Mouse (Mus musculus) naive thymus-derived CD4-positive, alpha-beta T cell, adult 2 months (primary cell): ENCODE results near the gene Brwd1.
"Not testable (repeated sequence)": the region's sequence is repeated elsewhere in the genome, so short reads cannot be mapped to it uniquely, and the experiment has no call there.

Experiments
- DNase-seq: peaks from one replicate; pipeline ENCODE4 v3.0.0-alpha.2; 2011; ENCODE audit warnings: low read depth

The Brwd1 gene

GRCm38 (mm10) chr16:96080524-96080923, 1.8 kb downstream of the Brwd1 start:
- DNase-seq: no peak

DNA sequence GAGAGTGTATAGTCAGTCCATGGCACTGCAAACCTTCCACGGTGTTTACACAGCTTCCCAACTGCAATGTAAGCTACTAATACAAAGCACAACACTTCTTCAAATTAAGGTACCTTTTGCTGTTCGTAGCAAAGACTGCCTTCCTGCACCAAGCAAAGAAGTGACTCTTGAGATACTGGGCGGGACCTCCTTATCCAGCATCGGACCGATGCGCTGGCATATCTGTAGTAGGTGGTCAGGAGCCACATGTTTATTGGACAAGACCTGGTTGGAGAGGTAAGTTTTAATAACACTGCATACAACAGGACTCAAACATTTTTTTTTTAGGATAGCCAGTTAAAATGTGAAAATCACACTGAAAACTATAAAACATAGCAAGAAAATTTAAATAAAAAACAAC, 14.0 kb downstream of the Brwd1 start:
- no peak for DNase-seq

GRCm38 (mm10) chr16:96066174-96066573, 16.2 kb downstream of the Brwd1 start:
- DNase-seq: no peak

DNA sequence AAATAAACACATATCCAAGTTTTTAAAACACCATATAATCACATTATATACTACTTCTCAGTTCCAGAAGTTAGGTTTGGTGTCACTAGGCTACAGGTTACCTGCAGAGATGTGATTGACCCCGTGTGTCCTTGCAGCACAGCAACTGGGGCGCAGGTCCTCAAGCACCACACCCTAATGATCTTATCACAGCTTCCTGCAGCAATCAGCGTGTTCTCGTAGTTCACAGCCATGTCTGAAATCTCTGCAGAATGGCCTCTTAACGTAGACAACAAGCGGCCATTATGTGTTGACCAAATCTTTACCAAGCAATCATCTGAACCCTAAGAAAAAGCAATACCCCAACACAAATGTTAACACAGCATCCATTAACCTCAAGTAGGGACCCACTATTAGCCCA, 17.7 kb downstream of the Brwd1 start:
- no peak for DNase-seq

- peak; percentile 50 for DNase-seq
Measured at GRCm38 (mm10) chr16:96044096-96044495, 38.2 kb downstream of the Brwd1 start.

- DNase-seq: no peak
Measured at GRCm38 (mm10) chr16:96040691-96041090, 41.6 kb downstream of the Brwd1 start.

GRCm38 (mm10) chr16:96039538-96039937, 42.8 kb downstream of the Brwd1 start:
- no peak for DNase-seq

DNA sequence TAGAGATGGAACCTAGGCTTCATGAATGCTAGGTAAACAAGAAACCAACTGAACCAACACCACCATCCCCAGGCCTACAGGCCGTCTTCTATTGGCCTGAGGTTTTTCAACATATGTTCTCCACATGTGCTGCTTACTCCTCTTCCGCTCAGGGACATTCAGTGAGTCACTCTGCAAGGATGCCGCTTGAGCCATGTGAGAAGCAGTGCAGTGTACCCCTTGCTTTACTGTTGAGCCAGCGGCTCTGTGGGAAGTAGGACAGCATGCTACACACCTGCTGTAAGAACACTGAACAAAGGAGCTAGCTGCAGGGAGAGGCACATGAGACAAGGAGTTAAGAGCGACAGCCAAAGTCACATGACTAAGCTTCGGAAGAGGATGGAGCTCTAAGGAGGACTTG, 47.9 kb downstream of the Brwd1 start:
- no peak for DNase-seq

DNA sequence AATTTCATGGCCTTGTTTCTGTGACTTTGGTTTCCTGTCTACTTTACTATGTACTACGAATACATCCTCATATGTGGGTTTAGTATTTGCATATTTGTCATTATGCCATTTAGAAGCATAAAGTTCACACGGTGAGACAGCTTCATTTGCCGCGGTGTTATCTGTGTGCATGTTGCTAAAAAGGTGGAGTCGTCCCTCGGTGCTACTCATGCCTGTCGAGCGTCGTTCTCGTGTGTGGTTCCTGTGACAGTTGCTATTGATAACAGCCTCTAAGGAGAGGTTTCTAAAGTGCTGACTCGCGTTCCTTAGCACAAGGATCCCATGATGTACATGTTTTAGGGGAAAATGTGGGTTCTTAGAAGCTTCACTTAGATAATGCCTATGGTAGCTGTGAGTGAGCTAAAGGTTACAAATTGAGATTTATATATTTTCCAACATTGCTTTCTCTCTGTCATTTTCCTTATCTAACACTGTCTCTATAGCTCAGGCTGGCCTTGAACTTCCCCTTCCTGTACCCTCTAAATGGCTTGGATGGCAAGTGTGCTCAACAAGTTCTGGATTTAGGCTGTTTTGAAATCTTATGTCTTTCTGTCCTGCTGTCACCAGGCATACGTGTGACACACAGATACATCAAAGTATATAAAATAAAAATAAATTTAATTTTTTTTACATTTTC, 49.8 kb downstream of the Brwd1 start:
- no peak for DNase-seq

DNA sequence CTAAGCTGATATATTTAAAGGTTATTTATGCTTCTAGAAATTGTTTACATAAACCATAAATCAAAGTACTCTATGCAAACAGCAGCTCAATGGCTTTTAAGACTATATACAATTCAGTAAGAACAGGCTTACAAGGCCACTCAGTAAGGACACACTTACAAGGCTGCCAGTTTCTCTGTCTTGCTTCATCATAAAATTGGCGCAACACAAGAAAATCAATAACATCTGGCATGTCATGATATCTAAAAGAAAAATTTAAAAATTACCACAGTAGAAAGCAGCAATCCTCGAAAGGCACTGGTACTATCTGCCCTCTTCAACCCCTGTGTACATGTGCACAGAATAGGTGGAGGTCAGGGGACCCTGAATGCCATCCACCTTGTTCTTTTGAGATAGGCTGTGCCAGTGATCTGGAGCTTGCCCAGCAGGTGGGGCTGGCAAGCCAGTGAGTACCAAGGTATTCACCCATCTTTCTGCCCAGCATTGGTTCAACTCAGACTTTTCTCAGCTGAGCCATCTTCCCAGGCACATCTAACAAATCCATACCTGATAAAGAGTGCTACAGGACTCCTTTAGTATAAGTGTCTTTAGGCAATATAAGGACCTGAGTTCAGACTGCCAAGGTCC, 51.7 kb downstream of the Brwd1 start:
- DNase-seq: peak; percentile 49

GRCm38 (mm10) chr16:96026256-96026655, 56.1 kb downstream of the Brwd1 start:
- DNase-seq: no peak

DNA sequence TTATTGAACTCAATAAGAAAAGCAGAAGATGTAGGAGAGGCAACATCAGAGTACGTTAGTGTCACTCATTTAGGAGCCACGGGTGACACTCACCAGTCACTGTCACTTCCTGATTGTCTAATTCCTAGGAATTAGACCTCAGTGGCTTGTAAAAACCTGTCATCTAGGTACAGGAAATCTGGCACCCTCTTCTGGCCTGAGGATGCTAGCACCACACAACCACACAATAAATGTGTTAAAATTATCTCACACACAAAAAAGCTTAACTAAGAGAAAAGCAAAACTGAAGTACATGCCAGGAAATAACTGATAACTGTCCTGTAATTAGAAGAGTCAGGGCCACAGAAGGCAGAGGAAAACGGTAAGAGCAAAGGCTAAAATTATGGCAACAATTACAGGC, 57.1 kb downstream of the Brwd1 start:
- DNase-seq: no peak

DNA sequence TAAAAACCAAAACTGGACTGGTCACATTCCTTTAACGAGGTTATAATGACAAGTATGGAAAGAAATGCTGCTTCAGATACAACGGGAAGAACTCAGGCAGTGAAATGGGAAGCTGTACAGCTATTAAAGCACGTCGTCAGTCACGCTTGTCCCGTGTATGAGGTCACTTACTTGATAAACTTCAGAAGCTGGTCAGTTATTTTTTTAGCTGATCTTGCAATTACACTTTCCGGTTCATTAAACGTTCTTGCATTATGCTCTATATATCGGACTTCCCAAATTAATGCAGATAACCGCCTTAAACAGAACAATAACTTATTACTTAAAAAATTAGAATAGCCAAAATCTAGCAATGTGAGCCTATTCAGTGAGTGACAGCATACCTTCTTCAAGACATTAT, 61.3 kb downstream of the Brwd1 start:
- DNase-seq: no peak

DNA sequence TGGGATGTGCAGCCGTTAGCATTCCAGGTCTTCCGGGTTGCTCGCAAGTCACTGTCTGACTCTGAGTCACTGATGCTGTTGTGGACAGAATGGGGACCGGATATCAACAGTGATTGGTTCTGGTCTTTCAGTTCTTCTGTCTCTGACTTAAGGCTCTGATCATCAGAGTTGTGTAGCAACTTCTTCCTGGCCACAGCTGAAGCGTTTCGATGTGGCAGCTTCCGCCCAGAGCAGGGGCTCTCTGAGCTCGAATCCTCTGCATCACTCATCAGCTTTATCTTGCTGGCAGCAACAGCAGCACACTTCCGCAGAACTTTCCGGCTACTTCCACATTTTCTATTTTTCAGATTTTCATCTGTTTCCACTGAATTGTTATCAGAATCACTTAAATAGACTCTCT, 73.2 kb downstream of the Brwd1 start:
- not testable (repeated sequence) for DNase-seq

GRCm38 (mm10) chr16:96004278-96004677, 78.0 kb downstream of the Brwd1 start:
- not testable (repeated sequence) for DNase-seq

DNA sequence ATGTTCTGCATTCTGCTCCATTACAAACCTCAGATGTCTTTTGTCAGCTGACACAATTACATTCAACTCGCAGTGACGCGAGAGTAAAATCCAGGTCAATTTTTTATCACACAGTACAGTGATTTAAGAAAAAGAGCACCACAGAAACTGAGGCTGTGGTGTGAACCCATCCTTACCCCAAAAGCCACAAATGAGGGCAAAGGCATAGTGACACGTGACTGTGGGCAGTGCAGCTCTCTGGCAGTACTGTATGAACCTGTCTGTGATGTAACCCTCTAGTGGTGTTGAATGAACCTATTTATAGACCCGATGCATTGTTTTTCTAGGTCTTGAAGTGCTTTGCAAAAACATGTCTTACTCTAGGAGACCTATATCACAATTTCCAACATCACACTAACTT, 83.0 kb downstream of the Brwd1 start:
- peak; percentile 86 for DNase-seq

- DNase-seq: no peak
Measured at GRCm38 (mm10) chr16:95996156-95996555, 86.2 kb downstream of the Brwd1 start.

DNA sequence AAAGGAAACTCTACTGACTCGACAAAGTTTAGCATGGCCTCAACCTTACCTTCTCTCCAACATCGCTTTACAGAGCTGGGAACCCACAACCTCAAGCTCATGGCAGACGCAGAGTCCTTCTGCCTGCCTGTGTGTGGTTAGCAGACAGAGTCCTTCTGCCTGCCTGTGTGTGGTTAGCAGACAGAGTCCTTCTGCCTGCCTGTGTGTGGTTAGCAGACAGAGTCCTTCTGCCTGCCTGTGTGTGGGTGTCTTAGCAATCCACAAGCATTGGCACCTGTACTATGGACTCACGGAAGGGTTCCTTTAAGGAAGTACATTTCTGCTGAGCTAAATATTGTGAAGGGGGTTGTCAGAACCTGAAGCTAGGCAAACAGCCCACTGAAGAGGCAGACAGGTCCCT, 87.8 kb downstream of the Brwd1 start:
- DNase-seq: peak; percentile 45

GRCm38 (mm10) chr16:95992596-95992995, 89.7 kb downstream of the Brwd1 start:
- no peak for DNase-seq

DNA sequence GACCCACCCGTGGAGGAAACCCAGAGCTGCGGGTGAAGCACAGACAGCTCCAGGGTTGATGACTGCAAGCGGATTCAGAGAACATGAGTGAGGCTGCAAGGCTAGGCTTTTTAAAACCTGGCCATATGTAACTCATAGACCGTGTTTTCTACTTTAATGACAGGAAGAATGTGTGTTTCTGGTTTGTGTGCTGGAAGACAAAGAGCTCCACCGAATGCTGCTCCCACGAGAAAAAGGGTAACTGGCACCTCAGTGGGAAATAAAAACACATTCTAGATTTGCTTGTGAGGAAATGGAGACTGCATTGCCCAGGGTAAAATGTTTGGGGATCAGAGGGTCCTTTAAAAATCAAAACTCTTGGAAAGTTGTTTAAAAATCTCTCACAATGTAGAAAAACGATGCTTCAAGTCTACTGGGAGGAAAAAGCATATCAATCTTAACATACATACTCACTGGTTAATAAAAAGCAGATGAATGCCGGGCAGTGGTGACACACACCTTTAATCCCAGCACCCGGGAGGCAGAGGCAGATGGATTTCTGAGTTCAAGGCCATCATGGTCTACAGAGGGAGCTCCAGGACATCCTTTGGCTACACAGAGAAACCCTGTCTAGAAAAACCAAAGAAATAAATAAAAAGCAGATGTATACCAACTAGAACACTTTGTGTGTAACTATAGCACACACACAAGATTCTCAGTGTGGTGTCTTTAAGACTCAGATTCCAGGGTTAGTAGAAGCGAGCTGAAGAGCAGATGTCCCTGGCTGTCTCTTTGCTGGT, 91.0 kb downstream of the Brwd1 start:
- no peak for DNase-seq

DNA sequence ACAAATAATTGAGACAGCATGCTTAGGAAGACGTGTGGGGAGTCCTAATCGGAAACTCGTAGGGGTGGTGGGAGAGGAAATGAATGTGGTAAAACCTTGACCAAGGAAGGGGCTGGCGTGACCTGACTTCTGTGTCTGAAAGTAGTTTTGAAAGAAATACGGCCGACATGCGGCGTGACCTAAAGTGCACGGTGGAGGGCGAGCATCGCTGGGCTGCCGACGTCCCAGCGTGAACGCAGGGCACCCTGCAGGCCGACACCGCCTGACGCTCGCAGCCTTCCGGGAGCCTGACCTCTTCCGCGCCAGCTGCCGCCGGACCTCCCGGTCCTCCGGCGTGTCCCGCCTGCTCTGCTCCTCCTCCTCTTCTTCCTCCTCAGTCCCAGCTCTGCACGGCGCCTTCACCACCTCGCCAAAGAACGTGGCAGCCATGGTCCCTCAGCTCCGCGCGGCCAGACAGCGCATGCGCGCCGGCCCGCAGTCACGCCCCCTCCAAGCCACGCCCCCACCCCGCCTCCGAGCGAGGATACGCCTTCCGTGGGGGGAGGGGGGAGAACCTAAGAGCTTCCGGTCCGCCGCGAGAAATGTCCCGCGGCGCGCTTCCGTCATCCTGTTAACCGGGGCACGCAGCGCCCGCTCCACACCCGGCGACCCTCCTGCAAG, 91.7 kb downstream of the Brwd1 start, which contains the start of gene Psmg1:
Gene Psmg1, minus strand, starts transcription at position 499 of the 660 bp plus-strand sequence.
- peak; percentile 98 for DNase-seq

DNA sequence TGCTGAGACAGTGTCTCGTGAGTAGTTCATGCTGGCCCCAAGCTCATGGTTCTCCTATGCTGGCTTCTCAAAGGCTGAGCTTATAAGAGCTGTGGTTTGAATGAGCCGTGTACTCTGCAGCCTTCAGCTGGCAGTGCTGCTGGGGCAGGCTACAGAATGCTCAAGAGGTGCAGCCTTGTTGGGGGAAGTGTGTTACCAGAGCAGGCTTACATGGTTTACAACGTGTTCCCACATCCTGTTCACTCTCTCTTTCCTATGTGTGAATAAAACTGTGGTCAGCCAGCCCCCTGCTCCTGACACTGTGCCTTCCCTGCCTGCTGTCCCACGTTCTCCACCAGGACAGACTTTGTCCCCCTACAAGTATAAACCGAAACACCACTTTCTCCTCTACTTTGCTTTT, 97.4 kb downstream of the Brwd1 start:
- peak; percentile 67 for DNase-seq

DNA sequence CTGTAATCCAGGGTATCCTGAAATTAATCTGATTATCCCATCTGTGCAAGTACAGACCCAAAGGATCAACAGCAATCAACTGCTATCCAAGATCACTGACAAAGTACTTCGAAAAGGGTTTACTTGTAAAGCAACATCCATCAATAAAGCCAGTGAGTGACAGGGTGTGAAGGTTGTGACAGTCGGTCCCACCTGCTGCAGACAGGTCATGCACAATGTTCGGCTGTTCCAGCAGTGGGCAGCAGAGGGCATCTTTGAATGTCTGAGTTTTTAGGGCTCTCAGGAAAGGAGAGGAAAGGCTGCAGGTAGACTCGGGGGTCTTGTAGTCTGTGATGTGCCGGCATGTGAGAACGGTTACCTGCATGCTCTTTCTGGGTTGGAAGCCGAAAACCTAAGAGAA, 98.7 kb downstream of the Brwd1 start:
- peak; percentile 71 for DNase-seq
